Mouse (Mus musculus): Measurements from ENCODE around the gene Satb2.

DNA sequence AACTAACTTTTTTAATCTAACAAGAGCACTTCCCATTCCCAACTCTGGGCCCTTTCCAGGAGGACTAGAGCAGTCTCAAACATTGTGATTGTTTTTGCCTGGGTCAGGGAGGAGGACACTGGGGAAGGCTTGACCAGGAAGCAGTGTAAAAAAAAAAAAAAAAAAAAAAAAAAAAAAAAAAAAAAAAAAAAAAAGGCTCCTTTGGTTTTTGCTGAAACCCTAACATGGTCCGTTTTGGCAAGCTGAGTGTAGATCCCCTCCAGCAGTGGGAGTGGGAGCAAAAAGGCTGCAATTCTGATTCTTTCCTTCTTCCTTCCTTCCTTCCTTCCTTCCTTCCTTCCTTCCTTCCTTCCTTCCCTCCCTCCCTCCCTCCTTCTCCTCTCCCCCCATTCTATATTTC is 3.1 kb upstream of the Satb2 start:
- TF ChIP-seq CTCF (IDR thresholded peaks at IDR 0.05; ENCODE audit: borderline replicate concordance, control insufficient read depth, extremely low read depth, insufficient read depth, low read length, poor library complexity): no peak
- no peak for TF ChIP-seq POLR2A (IDR thresholded peaks at IDR 0.05; ENCODE audit: control insufficient read depth, extremely low read depth, insufficient read depth, low read length, poor library complexity)
